Mouse (Mus musculus) forebrain, embryonic 12.5 days (tissue): Measurements from ENCODE around the gene Psma6. TPM values are rescaled to one million over a fixed set of nuclear protein-coding genes. Genes with fewer than 3 reads are reported as not detected.

ENCODE experiments used
- ATAC-seq: fragments of 200-750 bp; cut with Nextera tagmentation; 2 replicates; pipeline ENCODE4 v1.8.0; 2017; ENCODE audit warnings: moderate TSS enrichment; ENCODE audit not compliant: low FRiP score
- H3K27ac ChIP-seq: fragments of 300-500 bp; sonication (generic); 2 replicates; pipeline ENCODE4 v1.5.1; 2016; ENCODE audit warnings: mild to moderate bottlenecking
- H3K27me3 ChIP-seq: fragments of 300-500 bp; sonication (generic); 2 replicates; pipeline ENCODE4 v1.6.1; 2016; ENCODE audit warnings: mild to moderate bottlenecking
- H3K36me3 ChIP-seq: fragments of 300-500 bp; sonication (generic); replicated peaks from 2 replicates; pipeline ENCODE4 v1.6.1; 2016; ENCODE audit warnings: mild to moderate bottlenecking
- H3K4me1 ChIP-seq: fragments of 300-500 bp; sonication (generic); 2 replicates; pipeline ENCODE4 v1.6.1; 2016
- H3K4me2 ChIP-seq: fragments of 300-500 bp; sonication (generic); 2 replicates; pipeline ENCODE4 v1.6.1; 2016; ENCODE audit warnings: mild to moderate bottlenecking, moderate library complexity
- H3K4me3 ChIP-seq: fragments of 300-500 bp; sonication (generic); replicated peaks from 2 replicates; pipeline ENCODE4 v1.5.1; 2016; ENCODE audit warnings: mild to moderate bottlenecking
- H3K9ac ChIP-seq: fragments of 300-500 bp; sonication (generic); 2 replicates; pipeline ENCODE4 v1.6.1; 2016; ENCODE audit warnings: mild to moderate bottlenecking
- H3K9me3 ChIP-seq: fragments of 300-500 bp; sonication (generic); 2 replicates; pipeline ENCODE4 v1.6.1; 2016
- WGBS: fragments of 180-500 bp; shearing (Covaris S2); methylation state at CpG from one replicate; pipeline ENCODE4 v1.1.7; 2016; 5-methylcytosine and 5-hydroxymethylcytosine counted together
- polyA plus RNA-seq: library from polyadenylated mRNA; unstranded; fragments of >200 nt; fragmentation: Nextera tagmentation; extraction: Ambion mirVana; gene quantifications from 2 replicates; pipeline ENCODE4 v1.2.1, GENCODE M21; 2016

The Psma6 gene
- polyA plus RNA-seq, 1 experiment from 2014 or later, result 425 TPM

DNA sequence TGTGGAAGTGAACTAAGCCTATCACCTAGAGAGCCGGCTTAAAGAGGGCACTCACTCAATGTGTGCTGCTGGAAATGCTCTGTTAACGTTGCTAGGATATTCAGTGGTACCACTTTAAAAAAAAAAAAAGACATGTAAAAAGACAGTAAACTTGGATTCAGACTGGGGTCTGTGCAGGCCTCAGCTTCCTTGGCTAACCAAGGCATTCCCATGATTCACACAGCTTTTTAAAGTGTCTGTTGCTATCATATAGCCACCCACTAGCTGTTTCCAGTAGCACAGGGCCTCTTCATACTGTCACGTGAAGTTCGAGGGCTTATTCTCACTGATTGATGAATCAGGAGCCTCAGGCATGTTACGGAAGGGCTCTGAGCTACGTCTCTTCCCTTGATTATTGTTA is 78.4 kb downstream of the Psma6 start:
- ATAC-seq, result no peak
- WGBS, result 83% methylated on average over 6 of the region's 6 CpGs
- no peak overlapping the region for H3K9ac ChIP-seq
- no peak overlapping the region for H3K4me3 ChIP-seq
- no peaks in the 10 kb centered on the region for H3K9me3 ChIP-seq
- H3K4me1 ChIP-seq, result peaks cover 39% of the 10 kb centered on the region
- H3K27me3 ChIP-seq, result no peaks in the 10 kb centered on the region
- no peaks in the 10 kb centered on the region for H3K36me3 ChIP-seq
- 0 out of 2 replicates have a peak overlapping the region, but pooled peaks have one; percentile 42 for H3K27ac ChIP-seq
- no peak overlapping the region for H3K4me2 ChIP-seq

DNA sequence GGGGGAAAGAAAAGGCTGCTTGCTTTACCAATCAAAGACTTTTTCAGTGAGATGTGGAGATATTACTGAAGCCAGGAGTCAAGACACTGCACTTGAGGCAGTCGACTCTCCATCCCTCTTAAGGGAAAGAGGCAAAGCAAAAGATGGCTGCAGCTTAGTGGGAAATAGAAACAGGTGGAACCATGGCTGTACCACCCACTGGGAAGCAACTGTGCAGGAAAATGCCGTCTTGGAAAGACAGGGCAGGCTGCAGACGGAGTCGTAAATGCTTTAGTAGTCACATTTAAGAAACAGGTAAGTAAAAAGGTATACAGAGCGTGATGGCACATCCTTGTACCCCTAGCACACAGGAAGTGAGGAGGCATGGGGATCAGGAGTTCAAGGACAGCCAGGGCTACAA is 79.1 kb downstream of the Psma6 start:
- peaks cover under 1% of the 10 kb centered on the region; the same call in 1 of the 2 replicates for H3K27me3 ChIP-seq
- H3K9ac ChIP-seq, result no peak overlapping the region
- no peak overlapping the region for H3K4me3 ChIP-seq
- H3K4me1 ChIP-seq, result peaks cover 45% of the 10 kb centered on the region
- no peak overlapping the region for H3K4me2 ChIP-seq
- no peak overlapping the region for H3K27ac ChIP-seq
- no peaks in the 10 kb centered on the region for H3K9me3 ChIP-seq
- 78% methylated on average over 5 of the region's 5 CpGs for WGBS
- H3K36me3 ChIP-seq, result no peaks in the 10 kb centered on the region
- ATAC-seq, result no peak

DNA sequence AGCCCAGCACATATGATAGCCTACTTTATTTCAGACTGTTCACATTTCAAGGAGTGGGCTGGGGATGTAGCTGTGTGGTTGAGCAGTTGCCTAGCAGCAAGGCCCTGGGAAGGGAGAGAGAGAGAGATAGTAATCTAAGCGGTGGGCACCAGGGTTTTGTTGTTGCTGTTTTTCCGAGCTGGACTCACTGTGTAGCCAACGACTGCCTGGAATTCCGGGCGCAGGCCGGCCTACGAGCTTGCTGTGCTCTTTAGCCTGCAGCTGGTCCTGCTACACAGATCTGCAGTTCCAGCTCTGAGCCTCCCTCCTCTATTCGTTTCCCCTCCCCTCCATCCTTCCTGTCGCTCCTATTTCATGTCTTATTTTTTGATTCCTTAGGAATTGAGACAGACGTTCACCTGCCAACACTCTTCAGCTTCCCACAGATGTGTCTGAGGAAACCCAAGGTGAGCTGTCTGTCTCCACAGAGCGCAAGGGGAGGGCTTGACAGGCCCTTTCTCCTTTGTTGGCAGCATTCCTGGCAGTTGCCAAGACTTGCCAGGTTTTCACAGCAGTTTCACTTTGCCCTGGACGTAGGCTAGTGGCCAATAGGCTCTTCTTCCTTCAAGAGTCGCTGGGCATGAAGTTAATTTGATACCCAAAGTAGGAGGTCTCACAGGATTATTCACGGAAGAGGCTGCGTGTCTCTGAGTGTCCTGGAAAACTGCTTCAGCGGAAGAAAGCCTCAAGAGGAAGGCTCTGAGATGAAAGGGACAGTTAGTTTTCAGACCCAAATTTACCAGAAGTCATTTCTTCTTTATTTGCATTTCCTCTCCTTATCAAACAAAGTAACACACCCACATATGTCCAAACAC is 80.2 kb downstream of the Psma6 start:
- Histone ChIP-seq H3K9ac (0 out of 2 replicates have a peak overlapping the region, but pooled peaks have one; percentile 8), H3K27me3 (peaks cover 5% of the 10 kb centered on the region; the same call in 1 of the 2 replicates), H3K4me3 (no peak overlapping the region), H3K36me3 (no peaks in the 10 kb centered on the region), H3K9me3 (no peaks in the 10 kb centered on the region), H3K27ac (peak overlapping the region; percentile 68), H3K4me2 (peak overlapping the region; percentile 22; the same call in 1 of the 2 replicates), H3K4me1 (peaks cover 45% of the 10 kb centered on the region)
- peak; percentile 65; the same call in 1 of the 2 replicates for ATAC-seq
- WGBS, result 34% methylated on average over 16 of the region's 16 CpGs

DNA sequence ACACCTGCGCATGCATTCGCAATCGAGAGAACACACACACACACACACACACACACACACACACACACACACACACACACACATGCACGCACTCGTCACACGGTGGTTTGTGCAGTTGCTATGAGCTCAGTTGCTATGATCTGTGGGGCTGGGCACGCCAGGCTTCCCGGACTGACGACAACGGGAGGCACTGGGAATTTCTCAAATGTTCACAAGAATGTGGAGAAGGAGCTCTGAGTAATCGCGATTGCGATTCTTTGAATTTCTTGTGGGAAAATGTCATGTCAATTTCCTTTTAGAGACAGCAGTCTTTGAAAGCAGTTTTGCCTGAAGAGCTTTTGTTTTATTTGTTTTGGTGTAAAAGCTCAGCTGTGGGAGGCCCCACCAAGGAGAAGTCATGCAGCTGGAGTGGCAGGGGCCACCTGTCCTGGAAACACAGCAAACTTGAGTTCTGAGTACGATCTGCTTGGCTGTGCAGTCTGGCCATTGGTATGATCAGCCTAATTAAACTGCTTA is 80.9 kb downstream of the Psma6 start:
- H3K4me2 ChIP-seq, result no peak overlapping the region
- H3K9me3 ChIP-seq, result no peaks in the 10 kb centered on the region
- peak overlapping the region; percentile 68 for H3K27ac ChIP-seq
- peaks cover 45% of the 10 kb centered on the region for H3K4me1 ChIP-seq
- H3K36me3 ChIP-seq, result no peaks in the 10 kb centered on the region
- ATAC-seq, result no peak
- H3K4me3 ChIP-seq, result no peak overlapping the region
- 56% methylated on average over 14 of the region's 14 CpGs for WGBS
- H3K9ac ChIP-seq, result 0 out of 2 replicates have a peak overlapping the region, but pooled peaks have one; percentile 8
- H3K27me3 ChIP-seq, result peaks cover 5% of the 10 kb centered on the region; the same call in 1 of the 2 replicates

DNA sequence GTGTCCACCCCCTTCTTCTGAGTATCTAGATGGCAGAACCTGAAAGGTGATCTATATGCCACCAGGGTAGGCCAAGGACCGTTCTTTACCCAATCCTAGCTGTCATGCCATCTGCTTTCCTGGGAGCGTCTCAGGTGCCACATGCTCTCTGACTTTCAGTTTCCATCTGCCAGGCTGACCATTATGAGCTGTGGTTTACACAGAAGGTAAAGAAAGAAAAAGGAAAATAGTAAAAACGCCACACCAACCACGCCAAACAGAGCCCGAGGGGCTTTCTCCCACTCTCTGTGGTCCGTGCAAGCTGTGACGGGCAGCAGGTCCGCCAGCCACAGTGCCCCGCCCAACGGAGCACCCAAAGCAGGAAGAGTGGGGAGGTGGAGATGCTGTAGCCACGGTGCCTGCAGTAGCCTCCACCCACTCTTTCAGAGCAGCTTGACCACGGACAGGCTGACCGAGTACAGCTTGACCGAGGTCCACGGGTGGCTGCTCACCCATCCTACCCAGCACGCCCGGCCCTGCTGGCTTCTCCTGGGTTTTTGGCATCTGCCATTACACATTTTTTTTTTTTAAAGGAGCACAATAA is 81.5 kb downstream of the Psma6 start:
- Histone ChIP-seq H3K4me2 (no peak overlapping the region), H3K27me3 (peaks cover 5% of the 10 kb centered on the region; the same call in 1 of the 2 replicates), H3K36me3 (no peaks in the 10 kb centered on the region), H3K27ac (no peak overlapping the region), H3K4me1 (peaks cover 45% of the 10 kb centered on the region), H3K4me3 (no peak overlapping the region), H3K9me3 (no peaks in the 10 kb centered on the region), H3K9ac (no peak overlapping the region)
- ATAC-seq, result no peak
- 81% methylated on average over 17 of the region's 17 CpGs for WGBS

DNA sequence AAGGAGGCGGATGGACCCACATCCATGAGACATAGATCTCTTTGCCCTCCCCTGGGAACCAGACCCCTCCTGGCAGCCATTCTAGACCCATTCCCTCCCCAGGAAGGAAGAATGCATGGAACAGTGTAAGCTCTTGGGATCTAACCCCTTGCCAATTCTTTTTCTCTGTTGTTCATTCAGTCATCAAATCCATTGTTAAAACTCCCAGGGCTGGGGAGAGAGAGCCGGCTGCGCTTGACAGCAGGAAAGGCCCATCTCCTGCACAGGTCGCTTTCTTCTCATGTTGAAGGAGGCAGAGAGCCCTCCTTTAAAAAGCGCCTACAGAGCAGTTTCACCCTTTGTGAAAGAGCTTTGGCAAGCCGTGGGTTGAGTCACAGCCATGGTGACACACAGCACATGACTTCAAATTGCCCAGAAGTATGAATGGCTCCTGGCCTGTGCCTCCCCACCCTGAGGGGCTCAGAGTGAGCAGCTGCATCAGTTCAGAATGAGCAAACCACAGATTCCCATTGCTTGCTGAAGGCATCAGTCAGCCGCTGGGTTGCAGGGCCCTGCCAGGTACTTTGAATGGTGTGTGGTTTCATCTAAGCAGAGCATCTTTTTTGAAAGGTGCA is 82.2 kb downstream of the Psma6 start:
- H3K9me3 ChIP-seq, result no peaks in the 10 kb centered on the region
- peaks cover 5% of the 10 kb centered on the region; the same call in 1 of the 2 replicates for H3K27me3 ChIP-seq
- WGBS, result 56% methylated on average over 7 of the region's 7 CpGs
- no peak overlapping the region for H3K27ac ChIP-seq
- peaks cover 45% of the 10 kb centered on the region for H3K4me1 ChIP-seq
- no peak for ATAC-seq
- H3K9ac ChIP-seq, result no peak overlapping the region
- H3K4me3 ChIP-seq, result no peak overlapping the region
- no peak overlapping the region for H3K4me2 ChIP-seq
- no peaks in the 10 kb centered on the region for H3K36me3 ChIP-seq

DNA sequence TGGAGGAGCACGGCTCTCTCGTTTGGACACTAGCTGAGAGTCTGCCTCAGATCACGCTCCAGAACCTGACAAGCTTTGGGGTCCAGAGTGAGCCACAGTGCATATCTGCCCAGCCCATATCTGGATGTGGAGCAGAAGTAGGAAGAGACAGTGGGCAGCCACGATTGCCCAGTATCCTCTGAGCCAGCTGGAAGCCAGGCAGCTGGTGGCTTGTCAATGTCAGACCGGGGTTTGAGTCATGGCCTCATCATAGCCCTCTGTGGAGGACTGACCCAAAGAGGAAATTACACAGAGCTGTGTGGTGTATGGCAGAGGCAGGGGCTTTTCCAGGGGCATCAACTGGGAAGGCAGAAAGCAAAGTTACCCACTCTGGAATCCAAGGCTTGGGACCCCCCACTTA is 82.8 kb downstream of the Psma6 start:
- Histone ChIP-seq H3K27me3 (peaks cover 5% of the 10 kb centered on the region; the same call in 1 of the 2 replicates), H3K27ac (no peak overlapping the region), H3K9ac (no peak overlapping the region), H3K4me2 (no peak overlapping the region), H3K4me3 (no peak overlapping the region), H3K4me1 (peaks cover 45% of the 10 kb centered on the region), H3K9me3 (no peaks in the 10 kb centered on the region), H3K36me3 (no peaks in the 10 kb centered on the region)
- 83% methylated on average over 5 of the region's 5 CpGs for WGBS
- ATAC-seq, result no peak; the same call in 1 of the 2 replicates

DNA sequence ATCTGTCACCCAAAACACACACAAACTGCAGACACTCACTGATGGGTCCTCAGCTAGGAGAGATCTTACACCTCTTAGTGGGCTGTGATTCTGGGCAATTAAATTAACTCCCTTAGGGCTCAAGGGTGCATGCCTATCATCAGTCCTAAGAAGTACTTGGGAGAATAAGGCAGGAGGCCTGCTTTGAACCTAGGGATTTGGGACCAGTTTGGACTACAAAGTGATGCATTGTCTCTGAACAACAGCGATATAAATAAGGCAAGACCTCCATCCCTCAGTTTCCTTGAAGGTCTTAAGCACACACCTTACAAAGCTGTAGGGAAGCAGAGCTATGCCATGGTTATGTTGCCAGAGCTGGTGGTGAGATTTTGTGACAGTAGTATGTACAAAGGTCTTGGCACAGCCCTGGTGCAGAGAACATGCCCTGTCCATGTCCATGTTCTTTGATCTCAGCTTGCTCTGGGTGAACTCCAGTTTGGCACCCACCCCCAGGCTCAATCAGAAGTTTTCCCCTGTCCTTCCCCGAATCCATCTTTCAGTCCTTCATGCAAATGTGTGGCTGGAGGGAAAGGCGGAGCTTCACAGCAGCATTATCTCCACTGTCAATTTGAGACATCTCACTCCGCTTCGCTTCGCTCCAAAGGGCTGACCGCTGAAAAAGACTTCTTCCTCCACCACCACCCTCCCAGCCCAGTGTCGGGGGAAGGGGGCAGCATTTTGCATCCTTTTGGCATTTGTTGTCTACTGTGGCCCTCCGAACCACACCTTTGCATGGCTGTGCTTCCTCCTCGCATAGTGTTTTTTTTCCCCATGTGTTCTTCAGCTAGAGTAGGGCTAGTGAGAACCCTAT is 83.5 kb downstream of the Psma6 start:
- H3K4me3 ChIP-seq, result no peak overlapping the region
- H3K27ac ChIP-seq, result no peak overlapping the region
- H3K9ac ChIP-seq, result no peak overlapping the region
- no peaks in the 10 kb centered on the region for H3K36me3 ChIP-seq
- no peak for ATAC-seq
- H3K9me3 ChIP-seq, result no peaks in the 10 kb centered on the region
- peaks cover 45% of the 10 kb centered on the region for H3K4me1 ChIP-seq
- H3K27me3 ChIP-seq, result peaks cover 9% of the 10 kb centered on the region; the same call in 1 of the 2 replicates
- WGBS, result 60% methylated on average over 10 of the region's 10 CpGs
- H3K4me2 ChIP-seq, result no peak overlapping the region

Other genes starting within 250 kb of the Psma6 start
- 60.5 and 62.2 TPM in 2 replicates for gene Srp54b, start 229.1 kb upstream of the Psma6 start, polyA plus RNA-seq
- 0.86 TPM in 1 of 2 replicates, not detected in the other for gene 1700047I17Rik2, start 184.6 kb upstream of the Psma6 start, polyA plus RNA-seq
- gene Srp54c, start 154.1 kb upstream of the Psma6 start, polyA plus RNA-seq, result 74.9 and 79.2 TPM in 2 replicates
- gene 1110008L16Rik, start 84.6 kb upstream of the Psma6 start, polyA plus RNA-seq, result 13.2 and 14.1 TPM in 2 replicates
- 27.1 and 28.3 TPM in 2 replicates for gene Ppp2r3c, start 81.2 kb upstream of the Psma6 start, polyA plus RNA-seq
- 36.4 and 39.6 TPM in 2 replicates for gene Nfkbia, start 108.4 kb downstream of the Psma6 start, polyA plus RNA-seq
- not detected in 2 replicates for gene Aldoart2, start 181.0 kb downstream of the Psma6 start, polyA plus RNA-seq
- gene Insm2, start 215.2 kb downstream of the Psma6 start, polyA plus RNA-seq, result 2.1 and 2.3 TPM in 2 replicates